Mouse (Mus musculus) erythroblast, adult 5-6 weeks (primary cell): Measurements from ENCODE around the gene Ptges2. TPM values are rescaled to one million over a fixed set of nuclear protein-coding genes. Genes with fewer than 3 reads are reported as not detected.
"Not testable (repeated sequence)": the region's sequence is repeated elsewhere in the genome, so short reads cannot be mapped to it uniquely, and the experiment has no call there.

Experiments
- ATAC-seq: replicated peaks from 2 replicates; pipeline ENCODE4 v1.8.0; 2016; ENCODE audit warnings: moderate number of reproducible peaks, mild to moderate bottlenecking, moderate TSS enrichment, inconsistent platforms; ENCODE audit not compliant: poor library complexity, low FRiP score, severe bottlenecking
- total RNA-seq, 2 experiments: library from RNA; stranded (forward) in 1 of 2; stranded (reverse) in 1 of 2; fragments of 150-400 nt in 1 of 2; fragments of 200-764, 138-1000 nt in 1 of 2; gene quantifications; 2 replicates each; pipeline versions ENCODE4 v1.2.3 to v1.2.4; 2015 to 2017; ENCODE audit warnings: low replicate concordance in 2 of 2

The Ptges2 gene
- total RNA-seq (2015; ENCODE audit: low replicate concordance) = 1.5 and 1.7 TPM in 2 replicates
- 2.8 and 6.6 TPM in 2 replicates for total RNA-seq (2017; ENCODE audit: low replicate concordance)

DNA sequence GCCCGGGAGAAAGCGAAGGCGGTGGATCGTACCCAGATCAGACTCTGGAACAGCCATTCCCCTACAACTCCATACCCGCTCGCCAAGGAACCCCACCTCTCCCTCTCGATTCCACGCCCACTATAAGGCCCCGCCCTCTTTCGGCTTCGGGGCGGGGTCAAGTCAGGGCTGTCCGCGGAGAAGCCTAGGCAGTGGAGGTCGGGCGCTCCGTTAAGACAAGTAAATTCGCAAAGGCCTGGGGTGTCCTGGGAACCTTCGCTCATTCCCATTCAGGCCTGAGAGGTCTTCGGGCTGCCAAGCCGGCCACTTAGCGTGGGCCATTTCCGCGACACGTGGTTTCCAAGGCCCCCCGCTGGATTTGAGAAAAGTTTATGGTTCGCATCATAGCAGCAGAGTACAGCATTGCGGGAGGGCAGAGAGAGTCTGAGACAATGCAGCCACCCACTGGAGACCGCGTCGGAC is at the start of gene Ptges2:
Gene Ptges2, plus strand, starts transcription at position 413 of the 462 bp plus-strand sequence.
- peak; percentile 90 for ATAC-seq

DNA sequence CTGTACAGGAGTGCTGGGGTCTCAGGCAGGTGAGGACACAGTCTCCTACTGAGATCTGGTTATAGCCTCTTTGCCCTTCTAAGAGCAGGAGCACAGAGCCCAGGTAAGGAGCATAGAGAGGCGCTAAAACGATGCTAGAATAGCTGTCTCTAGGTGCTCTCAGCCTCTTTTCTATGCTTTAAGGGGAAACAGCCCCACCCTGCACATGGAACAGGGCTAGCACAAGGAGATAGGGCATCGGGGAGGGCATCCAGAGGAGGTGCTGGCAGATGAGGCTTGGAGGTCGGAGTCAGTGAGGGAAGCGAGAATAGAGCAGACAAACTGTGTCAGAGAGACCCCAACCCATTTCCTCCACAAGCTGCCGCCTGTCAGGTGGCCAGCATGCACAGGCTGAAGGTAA is 48.7 kb upstream of the Ptges2 start:
- no peak for ATAC-seq

DNA sequence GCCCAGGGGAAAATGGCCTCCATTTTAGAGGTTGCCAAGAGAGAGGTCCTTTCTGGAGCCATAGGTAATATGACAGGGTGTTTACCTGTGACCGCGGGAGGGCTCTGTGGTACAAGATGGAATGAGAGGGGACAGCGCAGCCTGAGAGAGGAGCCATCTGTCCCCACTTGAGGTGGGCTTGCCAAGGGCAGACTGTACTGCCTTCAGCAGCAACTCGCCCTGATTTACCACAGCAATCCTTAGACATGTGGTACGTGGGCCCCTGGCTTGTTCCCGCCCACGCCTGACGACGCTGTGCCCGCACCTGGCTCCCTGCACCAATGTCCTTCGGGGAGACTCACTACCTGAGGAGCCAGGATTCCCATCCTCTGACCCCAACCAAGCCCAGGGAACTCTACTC is 47.4 kb upstream of the Ptges2 start:
- ATAC-seq = no peak

DNA sequence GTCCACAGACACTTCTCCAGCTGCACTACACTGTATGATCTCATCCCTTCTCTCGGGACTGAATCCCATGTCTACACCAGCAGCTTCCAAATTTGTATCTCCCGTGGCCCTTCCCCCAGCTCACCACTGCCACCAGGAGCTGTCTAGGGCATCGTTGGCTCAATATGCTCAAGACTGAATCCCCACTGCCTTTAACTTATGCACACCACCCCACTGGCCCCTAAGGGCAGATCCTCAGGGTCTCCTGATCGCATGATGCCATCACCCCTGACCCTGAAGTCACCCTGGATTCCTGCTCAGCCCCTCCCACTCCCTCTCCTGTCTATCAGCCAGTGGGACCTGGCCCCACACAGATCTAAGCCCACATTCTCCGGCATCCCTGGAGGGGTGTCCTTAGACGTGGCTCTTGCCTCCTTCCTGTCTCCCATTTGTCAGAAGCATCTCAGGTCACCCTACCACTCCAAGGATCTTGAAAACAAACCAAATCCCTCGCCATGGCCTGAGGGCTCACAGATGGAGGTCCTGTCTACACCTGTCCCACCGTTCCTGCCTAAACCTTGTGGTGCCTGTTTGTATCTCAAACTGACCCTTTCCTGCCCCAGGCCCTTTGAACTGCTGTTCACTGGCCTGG is 46.0 kb upstream of the Ptges2 start:
- ATAC-seq = no peak

DNA sequence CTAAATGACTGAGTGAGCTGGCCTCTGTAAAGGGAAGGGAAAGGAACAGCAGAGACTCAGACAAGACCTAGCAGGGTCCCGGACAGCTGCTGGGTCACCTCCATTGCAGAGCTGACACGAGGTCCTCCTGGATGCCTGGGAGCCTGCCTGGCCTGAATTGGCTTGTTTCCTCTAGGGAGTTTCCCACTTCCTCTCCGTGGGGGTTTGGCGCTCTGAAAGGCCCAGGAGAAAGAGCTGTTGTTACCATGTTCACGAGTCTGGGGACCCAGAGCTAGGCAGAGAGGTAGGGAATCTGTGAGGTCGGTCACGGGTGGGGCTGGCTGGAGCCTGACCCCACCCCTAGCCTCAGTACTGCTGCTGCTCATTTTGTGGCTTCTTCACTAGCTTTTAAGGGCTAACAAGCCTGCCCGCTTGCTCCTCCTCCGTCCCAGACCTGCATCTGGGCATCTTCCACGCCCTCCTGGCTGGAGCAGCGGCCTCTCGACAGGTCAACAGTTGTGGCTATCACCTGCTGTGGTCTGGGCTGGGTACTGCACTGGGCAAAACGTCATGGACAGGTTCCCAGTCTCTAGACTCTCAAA is 45.1 kb upstream of the Ptges2 start:
- no peak for ATAC-seq

DNA sequence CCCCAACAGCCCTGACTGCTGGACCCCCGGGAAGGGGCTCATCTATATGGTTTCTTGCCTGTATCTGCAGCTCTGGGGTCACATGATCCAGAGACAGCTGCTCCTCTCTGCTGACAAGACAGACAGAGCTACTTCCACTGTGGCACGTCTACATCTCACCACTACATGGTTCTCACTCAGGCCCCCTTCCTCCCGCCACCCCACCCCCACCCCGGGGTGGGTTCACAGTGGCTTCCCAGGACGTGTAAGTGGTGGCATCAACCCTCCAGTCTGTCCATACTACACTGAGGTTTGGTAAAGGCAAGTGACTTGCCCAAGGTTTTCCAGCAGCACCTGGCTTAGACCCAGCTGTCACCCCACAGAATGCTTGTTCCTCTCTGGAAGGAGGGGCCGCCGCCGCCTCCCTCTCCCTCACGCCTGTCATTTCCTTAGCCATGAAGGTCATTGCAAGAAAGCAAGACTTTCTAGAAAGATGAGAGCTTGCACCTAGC is 44.2 kb upstream of the Ptges2 start:
- no peak for ATAC-seq

DNA sequence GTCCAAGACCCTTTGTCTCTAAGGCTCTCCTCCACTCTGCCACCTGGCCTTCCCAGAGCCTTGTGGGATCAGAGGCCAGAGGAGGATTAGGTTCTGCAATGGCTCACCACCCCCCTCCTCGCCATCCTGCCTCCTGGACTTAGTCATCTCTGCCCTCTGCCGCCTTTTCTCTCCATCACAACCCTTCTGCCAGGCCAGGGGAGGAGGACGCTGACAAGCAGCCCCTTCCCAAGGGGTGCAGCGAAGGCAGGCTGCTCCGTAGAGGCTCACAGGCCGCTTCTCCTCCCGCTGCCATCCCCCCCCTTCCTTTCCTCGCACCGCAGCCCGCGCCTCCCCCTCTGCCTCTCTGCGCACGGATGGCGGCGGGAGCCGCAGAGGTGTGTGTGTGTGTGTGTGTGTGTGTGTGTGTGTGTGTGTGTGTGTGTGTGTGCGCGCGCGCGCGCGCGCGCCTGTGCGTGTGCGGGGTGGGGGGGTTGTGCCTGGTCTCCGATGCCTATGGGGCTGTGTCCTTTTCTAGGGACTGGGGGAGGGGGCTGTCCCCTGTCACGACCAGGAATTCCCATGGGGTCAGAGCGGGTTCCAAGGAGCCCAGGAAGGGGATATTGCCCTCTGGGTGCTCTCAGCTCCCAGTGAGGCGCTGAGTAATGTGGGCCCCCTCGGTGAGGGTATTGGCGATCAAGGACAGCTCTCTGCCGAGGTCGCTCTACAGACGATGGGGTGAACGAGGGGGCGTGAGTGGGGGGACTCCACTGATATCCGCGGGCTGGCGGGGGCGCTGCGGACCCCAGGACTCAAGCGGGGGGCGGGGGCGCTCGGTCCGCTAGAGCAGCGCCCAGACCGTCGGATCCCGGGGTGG is 43.3 kb upstream of the Ptges2 start, which contains the start of gene Ciz1:
Gene Ciz1, plus strand, starts transcription at position 177 of the 856 bp plus-strand sequence.
- no peak for ATAC-seq

DNA sequence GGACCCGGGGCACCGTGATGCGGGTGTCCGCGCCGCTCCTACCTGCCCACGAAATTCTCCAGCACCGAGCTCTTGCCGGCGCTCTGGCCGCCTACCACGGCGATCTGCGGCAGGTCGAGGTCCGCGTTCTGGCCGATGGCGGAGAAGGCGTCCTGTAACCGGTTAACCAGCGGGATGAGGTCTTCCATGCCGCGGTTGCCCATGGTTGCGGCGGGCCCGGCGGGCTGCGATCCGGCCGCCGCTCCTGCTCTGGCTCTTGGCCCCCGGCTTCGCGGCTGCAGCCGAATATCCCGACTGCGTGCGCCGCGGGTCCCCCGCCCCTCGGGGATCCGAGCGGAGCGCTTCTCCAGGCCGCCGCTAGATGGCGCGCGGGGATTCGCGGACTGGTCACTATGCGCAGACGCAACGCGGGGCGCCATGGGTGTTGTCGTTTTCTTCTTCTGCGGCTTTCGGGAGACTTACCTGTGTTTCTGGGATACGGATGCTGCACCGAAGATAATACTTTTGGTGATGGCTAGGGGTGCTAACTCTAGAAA is 42.6 kb upstream of the Ptges2 start, which contains the start of gene Dnm1:
Gene Dnm1, minus strand, starts transcription at position 332 of the 536 bp plus-strand sequence.
- ATAC-seq = peak; percentile 86

DNA sequence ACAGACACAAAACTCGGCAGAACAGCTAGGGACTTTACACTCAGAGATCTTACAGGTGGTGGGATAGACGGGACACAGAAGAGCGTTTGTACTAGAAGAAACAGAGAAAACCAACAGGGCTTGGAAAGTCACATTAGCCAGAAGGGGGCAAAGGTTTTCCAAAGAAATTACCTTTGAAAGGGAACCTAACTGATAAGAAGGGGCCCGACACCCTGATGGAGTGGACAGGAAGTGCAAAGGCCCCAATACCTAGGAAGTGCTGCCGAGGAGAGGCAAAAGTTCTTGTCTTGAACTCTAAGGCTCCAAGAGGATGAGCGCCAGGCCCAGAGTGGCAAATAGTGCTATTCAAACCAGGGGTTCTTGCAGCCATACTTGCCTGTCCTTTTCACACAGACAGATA is 41.9 kb upstream of the Ptges2 start:
- ATAC-seq = no peak

DNA sequence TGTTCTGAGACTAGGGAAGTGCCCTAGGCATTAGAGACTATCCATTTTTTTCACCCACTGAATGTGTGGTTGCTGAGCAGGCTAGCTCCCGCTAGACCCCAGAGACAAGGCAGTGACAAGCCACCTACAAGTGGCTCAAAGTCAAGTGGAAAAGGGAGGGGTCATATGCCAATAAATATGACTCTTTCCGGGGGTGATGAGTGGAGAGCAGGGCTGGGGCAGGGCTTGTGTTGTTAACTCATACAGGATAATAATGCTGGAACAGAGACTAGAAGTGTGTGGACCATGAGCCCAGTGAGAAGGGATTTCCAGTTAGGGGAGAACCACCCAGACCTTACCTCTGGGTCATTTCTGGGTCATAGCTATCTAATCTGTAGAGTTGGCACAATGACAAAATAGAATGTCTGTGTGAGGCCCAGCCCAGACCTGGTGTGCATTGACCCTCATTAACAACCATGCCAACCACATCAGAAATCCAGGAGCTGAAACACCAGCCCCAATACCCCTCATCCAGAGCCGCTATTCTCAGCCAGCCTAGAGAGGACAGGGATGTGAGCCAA is 41.3 kb upstream of the Ptges2 start:
- ATAC-seq = no peak

DNA sequence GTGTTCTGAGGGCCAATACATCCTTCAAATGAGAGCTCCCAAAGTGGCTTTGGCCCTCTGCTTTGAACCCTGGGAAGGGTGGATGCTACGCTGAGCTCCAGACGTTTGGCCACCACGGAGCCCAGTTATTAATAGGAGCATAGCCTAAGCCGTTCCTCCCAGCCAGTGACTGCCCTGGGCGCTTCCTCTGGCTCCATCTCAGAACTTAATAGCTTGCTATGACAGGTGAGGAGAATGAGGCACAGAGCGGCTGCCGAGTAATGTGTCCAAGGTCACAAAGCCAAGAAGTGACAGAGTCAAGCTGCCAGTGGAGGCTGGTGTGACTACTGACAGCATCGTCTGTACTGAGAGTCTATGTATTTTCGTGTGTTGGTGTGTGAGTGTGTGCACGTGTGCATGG is 39.5 kb upstream of the Ptges2 start:
- no peak for ATAC-seq

DNA sequence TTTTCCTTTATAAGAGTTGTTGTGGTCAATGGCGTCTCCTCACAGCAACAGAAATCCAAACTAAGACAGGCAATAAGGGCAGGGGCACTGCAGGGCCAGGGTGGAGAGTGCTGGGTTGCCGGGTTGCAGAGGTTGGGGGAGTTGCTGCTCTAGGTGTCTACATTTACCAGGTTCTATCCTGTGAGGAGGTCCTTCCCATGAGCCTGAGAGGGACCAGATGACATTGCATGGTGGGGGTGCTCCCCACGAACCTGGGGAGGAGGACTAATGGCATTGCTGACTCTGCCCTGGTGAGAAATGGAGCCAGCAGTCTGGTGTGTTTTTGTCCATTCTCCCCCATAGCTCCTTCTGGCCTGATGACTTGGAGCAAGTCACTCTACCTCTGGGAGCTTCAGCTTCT is 38.0 kb upstream of the Ptges2 start:
- ATAC-seq = no peak

DNA sequence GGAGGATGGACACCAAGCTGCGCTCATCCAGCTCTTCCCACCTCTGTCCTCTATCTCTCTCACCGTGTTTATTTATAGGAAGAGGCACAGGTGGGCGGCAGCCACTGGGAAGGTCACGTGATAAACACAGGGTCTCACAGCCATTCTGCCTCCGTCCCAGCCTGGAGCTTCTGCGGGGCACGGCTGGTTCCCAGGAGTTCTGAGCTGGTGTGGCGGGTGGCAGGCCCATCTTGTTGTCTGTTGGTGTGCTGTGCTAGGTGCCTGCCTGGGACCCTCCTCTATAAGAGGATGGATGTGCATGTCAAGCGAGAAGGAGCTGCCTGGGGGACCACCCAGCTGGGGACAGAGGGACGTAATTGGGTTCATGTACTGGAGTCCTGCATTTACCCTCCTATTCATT is 37.3 kb upstream of the Ptges2 start:
- ATAC-seq = no peak

DNA sequence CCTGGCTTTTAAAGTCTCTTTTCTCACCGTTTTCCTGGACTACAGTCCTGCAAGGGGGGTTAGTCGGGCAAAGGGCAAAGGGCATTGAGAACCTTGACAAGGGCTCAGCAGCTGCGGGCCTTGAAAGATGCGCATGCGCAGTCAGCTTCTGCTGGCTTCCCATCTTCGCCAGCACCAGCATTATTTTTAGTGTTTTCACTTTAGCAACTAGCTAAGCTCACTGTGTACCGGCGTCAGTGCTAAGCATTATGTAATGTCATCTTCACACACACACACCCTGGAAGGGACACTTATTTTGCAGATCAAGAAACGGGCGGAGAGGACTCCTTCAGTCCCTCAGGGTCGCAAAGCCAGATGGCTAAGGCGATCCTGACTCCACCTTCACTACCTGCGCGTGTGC is 35.0 kb upstream of the Ptges2 start:
- peak; percentile 26; the same call in 1 of the 2 replicates for ATAC-seq

DNA sequence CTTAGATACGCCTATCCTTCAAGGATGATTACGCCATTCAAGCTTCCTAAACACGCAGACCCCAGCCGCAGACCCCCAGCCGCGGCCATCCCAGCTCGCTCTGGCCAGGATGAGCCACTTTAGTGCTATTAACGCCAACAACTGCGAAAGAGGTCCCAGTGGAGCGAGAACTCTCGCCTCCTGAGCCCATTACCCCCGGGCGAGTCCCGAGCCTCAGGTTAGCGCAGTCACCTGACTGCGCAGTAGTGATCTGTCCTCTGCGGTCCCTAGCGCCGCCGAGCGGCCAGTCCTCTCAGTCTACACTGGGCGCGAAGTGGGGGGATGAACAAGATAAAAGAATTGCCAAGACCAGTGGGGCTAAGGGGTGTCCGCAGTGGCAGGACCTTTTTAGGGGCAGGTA is 34.3 kb upstream of the Ptges2 start:
- peak; percentile 72 for ATAC-seq

DNA sequence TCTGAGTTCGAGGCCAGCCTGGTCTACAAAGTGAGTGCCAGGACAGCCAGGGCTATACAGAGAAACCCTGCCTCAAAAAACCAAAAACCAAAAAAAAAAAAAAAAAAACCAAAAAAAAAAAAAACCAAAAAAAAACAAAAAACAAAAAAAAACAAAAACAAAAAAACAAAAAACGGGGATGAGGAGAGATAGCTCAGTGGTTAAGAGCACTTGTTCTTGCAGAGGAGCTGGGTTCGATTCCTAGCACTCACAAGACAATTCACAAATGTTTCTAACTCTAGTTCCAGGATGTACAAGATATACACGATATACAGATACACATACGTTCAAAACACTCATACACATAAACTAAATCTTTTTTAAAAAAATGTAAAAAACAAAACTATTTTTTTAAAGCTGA is 33.4 kb upstream of the Ptges2 start:
- ATAC-seq = not testable (repeated sequence)

DNA sequence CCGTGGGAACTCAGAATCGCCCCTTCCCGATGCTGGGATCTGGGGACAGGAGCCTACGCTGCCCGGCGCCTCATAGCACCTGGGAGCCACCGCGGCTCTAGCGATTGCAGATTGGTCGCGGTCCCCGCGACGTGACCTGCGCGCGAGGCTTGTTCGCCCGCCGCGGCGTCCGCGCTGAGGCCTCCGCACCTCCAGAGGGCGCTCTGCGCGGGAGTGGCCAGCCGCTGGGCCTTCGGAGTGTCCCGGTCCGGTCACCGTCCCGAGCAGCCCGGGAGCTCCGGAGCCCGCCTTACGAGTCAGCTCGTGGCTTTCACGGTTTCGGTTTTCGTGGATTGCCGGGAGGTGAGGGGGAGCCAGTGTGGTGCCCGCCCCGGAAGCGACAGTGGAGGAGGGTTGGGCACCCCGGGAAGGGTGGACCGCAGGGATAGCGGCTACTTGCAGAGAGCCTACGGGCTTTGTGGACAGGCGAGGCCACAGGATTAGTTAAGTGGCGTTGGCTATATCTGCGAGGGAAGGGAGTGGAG is 32.8 kb upstream of the Ptges2 start:
- ATAC-seq = peak; percentile 68

DNA sequence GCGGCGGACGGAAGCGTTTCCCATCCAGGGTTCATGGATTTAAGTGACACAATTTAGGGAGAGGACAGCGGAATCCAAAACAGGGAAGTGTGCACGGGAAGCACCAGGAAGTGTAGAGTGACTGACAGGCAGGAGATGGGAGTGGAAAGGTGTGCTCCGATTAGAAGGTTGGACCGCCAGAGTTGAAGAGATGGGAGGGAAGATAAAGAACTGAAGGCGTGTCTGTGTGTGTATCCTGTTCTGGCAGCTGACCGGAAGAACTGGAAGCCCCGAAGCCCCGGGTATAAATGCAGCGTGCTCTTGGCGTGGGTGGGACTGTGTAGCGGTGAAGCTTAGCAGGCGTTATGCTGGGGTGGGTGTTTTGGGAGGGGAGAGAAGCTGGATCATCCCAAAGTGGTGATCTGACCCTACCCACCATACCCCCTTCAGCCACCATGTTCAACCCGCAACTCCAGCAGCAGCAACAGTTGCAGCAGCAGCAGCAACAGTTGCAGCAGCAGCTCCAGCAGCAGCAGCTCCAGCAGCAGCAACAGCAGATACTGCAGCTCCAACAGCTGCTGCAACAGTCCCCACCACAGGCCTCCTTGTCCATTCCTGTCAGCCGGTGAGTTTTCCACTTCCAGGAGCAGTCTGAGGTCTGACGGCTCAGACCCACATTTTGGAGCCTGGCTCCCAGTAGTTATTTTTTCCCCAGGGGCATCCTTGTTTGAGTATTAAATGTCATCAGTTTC is 32.2 kb upstream of the Ptges2 start:
- ATAC-seq = peak; percentile 40

DNA sequence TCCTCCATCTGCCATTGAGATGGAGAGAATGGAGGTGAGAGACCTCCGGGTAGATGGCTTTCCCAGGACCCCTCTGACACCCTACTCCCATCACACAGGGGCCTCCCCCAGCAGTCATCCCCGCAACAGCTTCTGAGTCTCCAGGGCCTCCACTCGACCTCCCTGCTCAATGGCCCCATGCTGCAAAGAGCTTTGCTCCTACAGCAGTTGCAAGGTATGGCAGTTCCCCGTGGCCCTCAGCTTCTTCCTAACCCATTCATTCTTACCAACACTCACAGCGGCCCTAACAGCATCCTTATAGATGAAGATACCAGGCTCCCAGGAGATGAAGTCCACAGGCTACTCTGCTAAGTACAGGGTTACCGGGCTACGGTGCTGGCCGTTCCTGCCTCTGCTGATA is 31.6 kb upstream of the Ptges2 start:
- ATAC-seq = no peak
